Mouse (Mus musculus) heart, postnatal 10 days (tissue): ENCODE results near the gene Hist1h3d. TPM values are rescaled to one million over a fixed set of nuclear protein-coding genes. Genes with fewer than 3 reads are reported as not detected.
"Not testable (repeated sequence)": the region's sequence is repeated elsewhere in the genome, so short reads cannot be mapped to it uniquely, and the experiment has no call there.

Experiments
- DNase-seq, 2 experiments: peaks; one replicate each; pipeline ENCODE4 v3.0.0; 2021
- intact Hi-C: fragments of 180-260 bp; cut with DNase I; formaldehyde crosslinking; loops from one replicate; pipeline ENCODE4 v1.15.1; 2025
- total RNA-seq, 2 experiments: library from RNA; stranded (reverse); gene quantifications; 2 replicates each; pipeline ENCODE4 v1.2.3; 2021

Hist1h3d gene
- total RNA-seq, 2 experiments from 2014 or later: 26.2 to 30.6 TPM

DNA sequence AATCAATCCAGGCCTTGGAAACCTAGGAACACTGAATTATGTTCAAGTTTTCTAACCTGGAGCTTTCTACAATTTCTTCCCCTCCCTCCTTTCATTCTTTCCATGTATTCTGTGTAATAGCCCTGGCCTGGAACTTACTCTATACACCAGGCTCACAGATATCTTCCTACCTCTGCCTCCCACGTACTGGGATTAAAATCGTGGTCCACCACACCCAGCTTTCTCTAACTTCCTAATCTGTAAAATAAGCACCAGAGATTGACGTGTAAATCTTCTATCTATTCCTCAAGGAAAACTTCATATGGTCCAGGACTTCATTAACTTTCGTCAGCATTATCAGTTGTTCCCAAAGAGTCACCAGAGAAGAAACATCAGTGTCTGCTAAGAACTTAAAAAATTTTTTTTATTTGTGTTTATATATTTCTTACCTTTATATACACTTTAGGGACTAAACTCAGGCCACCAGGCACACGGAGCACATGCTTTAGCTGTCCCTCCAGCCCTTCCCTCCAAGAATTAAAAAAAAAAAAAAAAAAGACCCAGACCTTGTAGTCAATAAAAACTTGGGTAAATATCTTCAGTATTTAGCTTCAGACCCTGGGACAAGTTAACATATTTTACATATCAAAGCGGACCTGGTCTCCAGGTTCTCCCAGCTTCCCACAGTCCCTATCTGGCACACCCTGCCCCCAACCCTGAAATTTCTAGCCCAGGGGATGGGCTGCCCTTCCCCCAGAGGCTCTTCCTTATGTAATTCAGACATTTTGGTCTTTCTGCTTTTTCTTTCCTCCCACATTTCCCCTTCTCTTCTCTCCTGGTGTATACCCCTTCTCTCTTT lies 6.9 kb downstream of the Hist1h3d start:
- intact Hi-C loops: loop anchor here (5.0 kb wide), 3 partner anchors 50 to 1540 kb away; partner anchors contain the start of genes Hist1h2af, Hist1h2ag, Hist1h2bj and Hist1h4h
- no peak for DNase-seq

DNA sequence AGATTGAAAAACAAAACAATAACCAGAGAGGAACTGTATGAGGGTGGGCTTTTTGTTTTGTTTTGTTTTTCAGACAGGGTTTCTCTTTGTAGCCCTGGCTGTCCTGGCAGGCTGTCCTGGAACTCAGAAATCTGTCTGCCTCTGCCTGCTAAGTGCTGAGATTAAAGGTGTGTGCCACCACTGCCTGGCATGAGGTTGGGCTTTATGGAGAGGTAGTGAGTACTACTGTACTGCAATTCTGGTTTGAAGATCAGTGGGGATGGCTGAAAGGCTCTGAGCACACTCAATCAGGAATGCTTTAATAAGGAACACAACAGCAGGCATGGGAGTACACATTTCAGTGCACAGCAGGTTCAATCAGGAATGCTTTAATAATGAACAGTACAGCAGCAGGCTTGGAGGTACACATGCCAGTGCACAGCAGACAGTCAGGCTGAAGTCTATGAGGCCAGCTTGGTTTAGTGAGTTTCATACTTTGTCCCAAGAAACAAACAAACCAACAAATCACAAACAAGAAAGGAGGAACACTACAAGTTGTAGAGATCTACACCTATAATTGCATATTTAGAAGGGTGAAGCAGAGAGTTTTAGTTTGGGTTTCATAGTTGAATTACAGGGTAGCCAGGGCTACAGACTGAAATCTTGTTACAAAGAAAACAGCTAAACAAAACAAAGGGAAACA lies 8.0 kb downstream of the Hist1h3d start:
- DNase-seq: no peak
- intact Hi-C loops: loop anchor here (5.0 kb wide), 3 partner anchors 51 to 1541 kb away; partner anchors contain the start of genes Hist1h2af, Hist1h2ag, Hist1h2bj and Hist1h4h

DNA sequence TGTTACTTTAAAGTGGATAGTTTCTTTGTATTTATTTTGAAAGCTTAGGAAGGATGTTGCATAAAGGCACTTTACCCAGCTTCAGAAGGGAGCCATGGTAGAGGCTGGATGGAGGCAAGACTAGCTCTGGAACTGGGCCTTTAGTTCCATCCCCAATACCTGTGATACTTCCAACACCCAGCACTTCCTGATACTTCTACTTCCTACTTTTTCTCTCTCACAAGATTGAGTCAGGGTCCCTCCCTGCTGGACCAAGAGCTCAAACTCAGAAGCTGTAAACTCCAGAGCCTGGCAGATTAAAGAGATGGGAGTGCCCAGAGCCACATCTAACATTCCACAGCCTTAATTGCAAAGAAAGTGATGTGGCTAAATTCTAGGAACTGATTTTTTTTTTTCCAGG lies 8.8 kb downstream of the Hist1h3d start:
- intact Hi-C loops: loop anchor here (5.0 kb wide), 3 partner anchors 52 to 1542 kb away; partner anchors contain the start of genes Hist1h2af, Hist1h2ag, Hist1h2bj and Hist1h4h
- DNase-seq: no peak

DNA sequence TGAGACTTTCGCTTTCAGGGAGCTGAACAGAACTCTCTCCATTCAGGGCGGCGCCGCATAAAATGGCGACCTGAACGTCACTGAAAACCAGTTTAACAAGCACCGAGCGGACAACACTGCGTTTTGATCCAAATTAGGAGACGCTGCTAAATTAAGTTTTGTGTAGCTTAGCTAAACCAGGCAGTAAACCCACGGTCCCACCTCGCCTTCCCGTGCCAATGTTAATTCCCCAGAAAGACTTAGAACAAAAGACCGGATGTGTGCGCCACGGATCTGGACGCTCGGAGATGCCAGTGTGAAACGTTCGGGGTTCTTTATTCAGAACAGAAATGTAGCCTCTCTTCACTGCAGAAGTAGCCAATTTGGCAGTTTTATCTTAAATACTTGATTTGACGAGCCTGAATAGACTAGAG lies 9.5 kb downstream of the Hist1h3d start:
- intact Hi-C loops: loop anchor here (5.0 kb wide), 3 partner anchors 37 to 112 kb away; partner anchors contain the start of genes Hist1h1e, Hist1h1t, Hist1h2ac and Hist1h2bc
- DNase-seq: peak; percentile 81 to 87

DNA sequence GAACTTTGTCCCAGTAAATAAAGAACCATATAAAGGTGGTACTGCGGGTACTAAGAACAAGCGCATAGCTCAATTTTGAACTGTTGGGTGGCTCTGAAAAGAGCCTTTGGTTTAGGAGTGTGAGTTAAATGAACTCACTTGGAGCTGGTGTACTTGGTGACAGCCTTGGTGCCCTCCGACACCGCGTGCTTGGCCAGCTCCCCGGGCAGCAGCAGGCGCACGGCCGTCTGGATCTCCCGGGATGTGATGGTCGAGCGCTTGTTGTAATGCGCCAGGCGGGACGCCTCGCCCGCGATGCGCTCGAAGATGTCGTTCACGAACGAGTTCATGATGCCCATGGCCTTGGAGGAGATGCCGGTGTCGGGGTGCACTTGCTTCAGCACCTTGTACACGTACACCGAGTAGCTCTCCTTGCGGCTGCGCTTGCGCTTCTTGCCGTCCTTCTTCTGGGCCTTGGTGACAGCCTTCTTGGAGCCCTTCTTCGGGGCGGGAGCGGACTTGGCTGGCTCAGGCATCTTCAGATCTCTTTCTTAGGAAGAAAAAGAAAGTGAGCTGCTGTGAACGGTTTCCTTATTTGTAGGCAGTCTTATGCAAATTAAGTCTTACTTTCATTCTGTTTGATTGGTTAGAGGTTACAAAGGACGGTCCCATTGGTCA lies 10.0 kb downstream of the Hist1h3d start:
- intact Hi-C loops: loop anchor here (5.0 kb wide), 3 partner anchors 37 to 112 kb away; partner anchors contain the start of genes Hist1h1e, Hist1h1t, Hist1h2ac and Hist1h2bc
- peak; percentile 82 to 85 for DNase-seq

DNA sequence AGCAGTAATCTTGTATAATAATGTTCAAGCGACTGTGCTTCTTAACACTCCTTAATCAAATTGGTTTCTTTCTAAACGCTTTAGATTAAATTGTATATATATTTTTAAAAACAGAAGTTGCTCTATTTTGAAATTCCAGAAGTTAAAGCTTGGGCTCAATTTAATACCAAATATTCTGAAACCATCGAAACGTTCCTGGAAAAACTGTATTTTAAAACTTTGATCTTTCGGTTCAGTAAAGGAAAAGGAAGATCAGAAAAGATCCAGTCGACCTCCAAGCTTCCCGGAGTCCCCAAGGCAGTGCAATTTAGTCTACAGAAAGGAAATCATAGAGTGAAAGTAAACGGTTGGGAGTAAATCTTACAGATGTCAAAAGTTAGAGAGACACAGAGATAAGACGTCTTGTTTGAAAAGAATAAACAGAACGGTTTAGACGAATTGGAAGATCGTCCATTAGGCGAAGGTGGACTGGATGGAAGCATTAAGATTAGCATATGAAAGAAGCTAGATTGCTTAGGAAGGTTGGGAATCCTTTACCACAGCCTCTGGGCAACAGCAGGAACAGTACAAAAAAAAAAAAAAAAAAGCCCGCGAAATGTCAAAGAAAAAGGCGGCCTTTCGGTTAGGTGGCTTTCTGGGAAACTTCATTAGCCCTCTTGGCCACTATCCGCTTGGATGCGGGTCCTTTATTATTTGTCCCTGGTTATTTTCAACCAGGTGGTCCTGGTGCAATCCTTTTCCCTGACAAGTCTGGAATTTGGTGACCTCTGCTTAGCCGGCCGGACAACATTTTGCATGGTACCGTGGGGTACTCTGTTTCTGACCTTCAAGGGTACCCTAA lies 10.8 kb downstream of the Hist1h3d start:
- DNase-seq: no peak
- intact Hi-C loops: loop anchor here (5.0 kb wide), 3 partner anchors 36 to 111 kb away; partner anchors contain the start of genes Hist1h1e, Hist1h1t, Hist1h2ac and Hist1h2bc

DNA sequence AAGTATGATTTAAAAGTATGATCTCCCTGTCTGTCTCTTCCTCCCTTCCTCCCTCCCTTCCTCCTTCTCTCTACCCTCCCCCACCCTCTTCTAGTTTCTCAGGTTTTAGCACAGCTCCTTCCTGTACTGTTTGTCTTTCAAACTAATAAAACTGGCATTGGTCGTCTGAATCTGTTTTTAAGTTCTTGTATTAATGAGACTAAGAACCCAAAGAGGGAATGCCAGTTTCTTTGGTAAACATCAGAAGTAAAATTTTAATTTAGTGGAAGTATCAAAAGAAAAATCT lies 11.3 kb downstream of the Hist1h3d start:
- intact Hi-C loops: loop anchor here (5.0 kb wide), 3 partner anchors 35 to 110 kb away; partner anchors contain the start of genes Hist1h1e, Hist1h1t, Hist1h2ac and Hist1h2bc
- DNase-seq: no peak

DNA sequence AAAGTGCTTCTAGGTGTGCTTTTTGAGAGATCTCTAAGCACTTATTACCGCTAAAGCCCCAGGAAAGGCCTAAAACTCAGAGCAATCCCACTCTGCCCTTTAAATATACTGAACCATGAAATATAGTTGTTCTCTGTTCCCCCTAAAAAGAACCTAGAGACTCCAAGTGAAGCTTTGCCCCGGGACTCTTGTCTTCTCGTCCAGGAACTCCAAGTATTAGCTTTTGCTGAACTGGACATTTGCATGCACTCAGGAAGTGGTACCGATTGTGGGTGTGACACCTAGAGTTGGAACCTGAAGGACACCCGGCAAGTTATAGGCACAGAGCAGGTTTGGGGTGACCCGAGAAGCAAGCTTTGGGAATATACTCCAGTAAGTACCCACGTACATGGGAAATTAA lies 15.6 kb downstream of the Hist1h3d start:
- DNase-seq: no peak
- intact Hi-C loops: loop anchor here (10.0 kb wide), 1 partner anchor 226 kb away; the partner anchor contains the start of gene Zfp322a

DNA sequence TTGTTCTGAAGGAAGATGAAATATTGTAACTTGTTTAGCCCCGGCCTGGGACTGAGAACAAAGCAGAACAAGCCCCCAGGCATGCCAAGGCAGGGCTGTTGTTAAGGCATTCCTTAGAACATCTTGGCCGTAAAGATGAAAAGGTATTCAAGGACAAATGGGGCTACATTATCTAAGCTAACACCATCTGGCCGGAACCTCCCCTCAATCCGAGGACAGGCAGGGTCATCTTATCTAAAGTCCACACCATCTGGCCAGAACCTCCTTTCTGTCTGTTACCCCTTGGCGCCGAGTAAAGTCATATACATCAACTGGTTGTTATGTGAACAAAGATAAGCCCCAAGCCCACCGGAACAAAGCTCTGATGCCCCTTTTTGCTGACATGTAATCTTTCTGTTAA lies 16.3 kb downstream of the Hist1h3d start:
- intact Hi-C loops: loop anchor here (10.0 kb wide), 1 partner anchor 227 kb away; the partner anchor contains the start of gene Zfp322a
- DNase-seq: not testable (repeated sequence)

DNA sequence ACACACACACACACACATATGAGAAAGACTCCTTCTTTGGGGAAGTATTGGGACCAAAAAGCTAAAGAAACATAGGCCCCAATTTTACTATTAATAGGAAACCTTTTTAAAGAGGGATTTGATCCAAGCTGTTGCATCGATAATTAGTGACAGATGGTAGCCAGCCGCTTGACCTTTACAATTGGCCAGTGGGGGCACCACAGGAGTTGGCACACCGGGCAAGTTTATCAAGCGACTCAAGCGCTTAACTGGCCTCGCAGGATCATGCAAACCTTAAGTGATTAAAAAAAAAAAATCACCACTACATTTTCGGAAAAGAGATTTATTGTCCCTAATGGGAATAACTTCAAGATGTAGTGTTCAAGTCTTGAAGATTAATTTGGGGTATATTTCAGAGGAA lies 17.1 kb downstream of the Hist1h3d start:
- intact Hi-C loops: loop anchor here (10.0 kb wide), 1 partner anchor 228 kb away; the partner anchor contains the start of gene Zfp322a
- DNase-seq: no peak

DNA sequence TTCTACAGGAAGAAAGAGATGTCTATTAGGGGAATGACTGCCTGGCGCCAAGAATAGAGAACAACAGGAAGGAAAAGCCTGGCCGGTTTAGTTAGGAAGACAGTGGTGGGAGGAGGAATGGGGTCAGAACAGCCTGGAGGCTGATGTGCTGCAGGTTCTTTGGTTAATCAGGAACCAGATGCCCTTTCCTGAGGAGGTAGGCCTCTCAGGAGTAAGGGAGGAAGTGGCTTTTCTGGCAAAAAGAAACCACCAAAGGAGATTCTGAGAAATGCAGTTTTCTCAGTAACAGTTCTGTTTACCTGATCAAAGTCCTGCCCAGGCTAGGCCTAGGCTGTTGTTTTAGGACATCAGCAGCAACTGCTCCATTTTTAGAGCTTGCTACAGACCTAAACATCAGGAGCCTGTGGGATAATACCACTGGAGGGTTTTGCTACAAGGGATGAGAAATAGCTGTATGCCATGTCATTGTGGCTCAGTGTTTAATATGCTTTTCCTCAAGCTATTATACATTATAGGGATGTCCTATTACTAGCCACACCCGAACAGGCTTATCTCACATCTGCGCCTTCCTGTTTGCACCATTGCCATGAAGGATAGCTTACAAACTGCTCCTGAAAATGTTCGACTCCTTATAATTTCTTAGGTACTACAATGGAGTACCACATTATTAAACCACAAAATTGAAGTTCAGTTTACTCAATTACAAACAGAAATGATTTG lies 17.6 kb downstream of the Hist1h3d start:
- DNase-seq: no peak
- intact Hi-C loops: loop anchor here (10.0 kb wide), 1 partner anchor 228 kb away; the partner anchor contains the start of gene Zfp322a

DNA sequence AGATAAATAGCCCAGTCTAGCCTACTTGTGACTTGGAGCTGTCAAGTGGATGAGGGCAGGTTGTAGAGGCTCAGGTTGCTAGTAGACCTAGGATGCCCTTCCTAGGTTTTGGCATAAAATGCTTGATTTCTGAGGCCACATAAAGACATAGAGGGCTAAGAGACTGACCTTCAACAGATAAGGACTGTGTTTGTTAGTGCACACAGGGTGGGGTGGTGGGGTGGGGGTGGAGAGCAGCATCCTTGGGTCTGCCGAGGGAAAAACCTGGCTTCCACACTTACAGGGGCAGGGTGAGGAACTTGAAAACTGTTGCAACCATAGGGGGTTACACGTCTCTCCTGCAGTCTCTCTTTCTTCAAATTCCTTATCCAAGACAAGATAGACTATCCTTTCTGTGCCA lies 19.6 kb downstream of the Hist1h3d start:
- intact Hi-C loops: loop anchor here (10.0 kb wide), 1 partner anchor 230 kb away; the partner anchor contains the start of gene Zfp322a
- DNase-seq: no peak

DNA sequence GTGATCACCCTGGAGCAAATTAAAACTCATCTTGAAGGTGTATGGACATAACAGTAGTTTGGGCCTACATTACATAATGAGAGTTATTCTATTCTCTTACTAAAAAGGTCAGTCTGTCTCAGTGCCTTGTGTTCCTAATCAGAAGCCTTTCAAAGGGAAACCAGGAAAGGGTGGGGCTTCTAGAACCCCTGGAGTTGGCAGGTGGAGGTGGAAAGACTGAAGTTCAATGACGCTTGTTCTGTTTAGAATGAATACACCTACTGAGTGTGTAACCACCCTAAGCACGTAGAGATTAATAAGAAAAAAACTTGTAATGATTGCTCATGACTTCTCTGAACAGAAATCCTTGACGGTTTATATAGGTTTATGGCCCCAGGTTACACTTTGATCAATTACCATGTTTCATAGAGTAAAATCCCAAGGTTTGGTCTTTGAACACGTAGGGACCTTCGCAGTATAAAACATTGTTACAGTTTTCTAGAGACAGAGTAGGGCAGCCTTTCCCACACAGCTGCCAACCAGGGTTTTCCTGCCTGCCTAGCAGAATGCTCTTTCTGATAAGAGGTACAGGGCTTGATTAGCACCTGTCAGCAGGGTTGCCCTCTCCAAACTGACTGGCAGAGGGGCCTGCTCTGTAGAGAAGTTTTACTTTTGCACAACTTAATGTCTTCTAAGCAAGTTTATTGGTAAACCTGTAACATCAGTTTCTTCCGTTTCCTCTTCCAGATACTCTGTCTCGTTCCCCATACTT lies 20.2 kb downstream of the Hist1h3d start:
- no peak for DNase-seq
- intact Hi-C loops: loop anchor here (2.0 to 10.0 kb wide), 2 partner anchors 171 to 231 kb away; partner anchors contain the start of gene Zfp322a

DNA sequence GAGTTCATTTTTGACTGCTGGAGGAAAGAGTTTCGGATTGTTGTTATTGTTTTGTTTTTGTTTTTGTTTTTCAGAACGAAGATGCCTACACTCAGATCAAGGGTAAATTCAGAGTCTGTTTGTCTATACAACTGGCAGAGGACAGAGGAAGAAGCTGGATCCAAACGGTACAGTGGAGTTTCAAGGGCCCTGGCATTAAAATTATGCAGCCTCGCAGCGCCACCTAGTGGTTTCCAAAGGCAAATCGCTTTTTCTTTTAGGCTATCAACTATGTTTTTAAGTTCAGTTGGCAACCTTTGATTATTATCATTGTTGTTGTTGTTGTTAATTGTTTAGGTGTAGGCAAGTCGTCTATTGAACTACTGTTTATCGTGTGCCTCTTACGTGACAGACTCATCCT lies 22.4 kb downstream of the Hist1h3d start:
- intact Hi-C loops: loop anchor here (2.0 to 10.0 kb wide), 2 partner anchors 173 to 233 kb away; partner anchors contain the start of gene Zfp322a
- DNase-seq: peak; percentile 83 to 90

DNA sequence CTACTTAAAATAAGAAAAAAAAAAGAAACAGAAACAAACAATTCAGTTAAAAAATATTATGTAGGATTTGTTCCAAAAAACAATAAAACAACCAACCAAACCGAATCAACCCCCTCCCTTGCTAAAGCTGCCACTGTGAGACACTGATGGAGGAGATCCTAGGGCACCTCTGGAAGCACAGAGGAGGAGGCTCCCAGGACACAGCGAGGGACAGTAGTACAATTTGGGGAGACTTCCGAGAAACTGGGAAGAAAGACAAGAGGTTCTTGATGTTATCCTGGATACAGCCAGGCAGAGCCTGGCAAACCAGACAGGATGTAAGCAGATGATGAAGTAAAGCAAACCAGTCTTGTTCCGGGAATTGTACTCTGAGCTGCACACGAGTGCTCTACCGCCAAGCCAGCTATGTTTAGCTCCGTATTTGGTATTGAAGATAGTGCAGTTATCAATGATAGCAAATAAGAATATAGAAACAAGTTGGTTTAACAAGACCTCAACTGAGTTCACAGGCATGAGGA lies 27.7 kb downstream of the Hist1h3d start:
- DNase-seq: no peak
- intact Hi-C loops: no loop called here

DNA sequence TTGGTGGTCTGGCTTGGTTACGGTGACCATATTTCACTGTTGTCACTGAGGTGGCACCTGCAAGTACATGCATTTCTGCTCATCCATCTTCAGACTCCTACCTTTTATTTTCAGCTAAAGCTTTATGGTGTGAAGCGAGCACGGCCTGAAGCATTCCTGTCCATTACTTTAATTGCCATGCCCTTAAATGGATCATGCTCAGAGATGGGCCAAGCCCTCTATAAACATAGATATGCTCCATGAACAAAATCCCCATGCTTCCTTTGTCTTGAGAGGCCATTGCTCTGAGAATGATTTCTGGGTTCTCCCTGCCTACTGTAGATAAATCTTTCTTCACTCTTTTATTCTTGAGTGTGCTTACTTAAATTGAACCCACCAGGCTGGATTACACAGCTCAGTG lies 28.9 kb downstream of the Hist1h3d start:
- intact Hi-C loops: no loop called here
- no peak for DNase-seq

DNA sequence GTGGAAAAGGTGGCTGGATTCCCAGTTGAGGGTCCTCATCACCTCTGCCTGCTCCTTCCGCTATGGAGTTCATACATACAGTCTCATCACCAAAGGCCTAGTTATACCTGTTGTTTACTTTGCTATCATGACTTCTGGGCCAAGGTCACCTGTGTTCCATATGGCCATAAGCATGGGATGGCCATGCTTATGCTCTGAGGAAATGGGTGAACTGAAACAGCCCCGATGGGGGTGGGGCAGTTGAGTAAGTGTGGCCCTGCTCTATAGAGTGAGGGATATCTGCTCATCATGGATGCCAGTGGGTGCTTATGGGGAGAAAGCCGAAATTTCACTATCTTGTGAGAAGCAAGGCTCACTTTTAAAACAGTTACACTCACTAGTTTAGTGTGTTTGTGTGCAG lies 29.5 kb downstream of the Hist1h3d start:
- no peak for DNase-seq
- intact Hi-C loops: no loop called here

DNA sequence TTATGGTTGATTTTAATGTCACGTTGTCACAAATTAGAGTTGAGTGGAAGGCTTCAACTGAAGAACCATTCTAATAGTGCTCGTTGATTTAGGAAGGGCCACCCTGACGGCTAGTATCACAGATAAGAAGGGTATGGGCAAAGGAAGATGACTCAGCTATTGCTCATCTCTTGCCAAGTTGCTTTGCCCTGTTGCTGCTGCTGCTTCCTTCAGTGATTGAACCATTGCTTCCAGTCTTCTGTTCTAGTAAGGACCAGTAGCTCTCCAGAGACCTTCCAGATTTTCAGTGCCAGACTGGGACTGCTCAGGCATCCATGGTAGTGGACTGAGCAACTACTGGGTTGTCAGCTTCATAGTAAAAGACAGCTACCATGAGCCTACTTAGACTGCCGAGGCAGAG lies 33.6 kb downstream of the Hist1h3d start:
- intact Hi-C loops: no loop called here
- no peak for DNase-seq
